Comparison of ENCODE assay signal across 24 mouse cellular contexts in the genomic region with DNA sequence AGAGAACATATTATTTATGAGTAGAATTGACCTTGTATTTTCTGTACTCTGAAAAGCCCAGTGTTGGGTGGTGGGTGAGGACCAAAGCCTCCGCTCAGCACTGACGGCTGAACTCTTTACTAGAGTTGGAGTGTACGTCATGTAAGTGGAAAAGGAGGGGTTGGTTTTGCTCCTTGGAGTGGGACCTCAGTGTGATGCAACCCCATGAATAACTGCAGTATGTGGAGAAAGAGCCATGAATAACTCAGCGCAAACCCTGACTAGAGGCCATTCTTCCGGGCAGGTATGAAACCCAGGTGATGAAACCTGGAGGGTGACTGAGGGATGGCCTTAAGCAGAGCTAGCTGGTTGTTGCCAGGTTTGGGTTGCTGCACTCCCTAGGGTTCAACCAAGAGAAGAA. TPM values are rescaled to one million over a fixed set of nuclear protein-coding genes. Genes with fewer than 3 reads are reported as not detected.
DNase-seq lines count a peak whose midpoint lies in the region; ATAC-seq lines count a peak whose summit lies in the region.
"Had no signal": no experiment of that assay in that cellular context is flagged by ENCODE, and none has a peak within 500 bp of the region (broad histone marks: within the 10 kb centered on the region; RNA-seq: fewer than 3 reads in every experiment).

No protein-coding gene starts in this region.

- no peak overlapping the region for H3K4me2 ChIP-seq in limb, embryonic 13.5 days (replicated peaks)
- H3K4me2 ChIP-seq: embryonic facial prominence, embryonic 13.5 days; embryonic facial prominence, embryonic 15.5 days; forebrain, embryonic 12.5 days had no signal

- no peaks in the 10 kb centered on the region for H3K27me3 ChIP-seq in limb, embryonic 13.5 days
- H3K27me3 ChIP-seq in limb, embryonic 10.5 days (ENCODE audit: low read depth, poor library complexity, severe bottlenecking), result no peaks in the 10 kb centered on the region
- H3K27me3 ChIP-seq: embryonic facial prominence, embryonic 13.5 days; embryonic facial prominence, embryonic 15.5 days; forebrain, embryonic 12.5 days had no signal

- no peak for DNase-seq in limb, embryonic 10.5 days (ENCODE audit: low spot score)
- DNase-seq in lung, postnatal 10 days, result peak; percentile 25
- DNase-seq in lung, postnatal 14 days, result no peak
- peak; percentile 51 for DNase-seq in lung, postnatal 36 days
- no peak for DNase-seq in heart, postnatal 4 days
- no peak for DNase-seq in right cerebral cortex, adult 2 months (ENCODE audit: low spot score in 2 of 2)
- DNase-seq: adrenal gland, postnatal 10 days; adrenal gland, postnatal 25 days; cerebellum, adult 11 months; cerebellum, adult 18-20 months; cerebellum, adult 8-10 months; cerebellum, adult 9-11 months; cerebellum, postnatal 14 days; cerebellum, postnatal 36 days; embryo, embryonic 11 days had no signal

- no peak overlapping the region for H3K27ac ChIP-seq in limb, embryonic 13.5 days
- no peak overlapping the region for H3K27ac ChIP-seq in limb, embryonic 10.5 days
- H3K27ac ChIP-seq: embryonic facial prominence, embryonic 13.5 days; embryonic facial prominence, embryonic 15.5 days; forebrain, embryonic 10.5 days; forebrain, embryonic 12.5 days had no signal

- no peak overlapping the region for H3K9ac ChIP-seq in limb, embryonic 13.5 days
- H3K9ac ChIP-seq: embryonic facial prominence, embryonic 13.5 days; embryonic facial prominence, embryonic 15.5 days; forebrain, embryonic 12.5 days had no signal

- peak; percentile 40; the same call in 1 of the 2 replicates for ATAC-seq in limb, embryonic 13.5 days (ENCODE audit: low FRiP score, low read depth)
- ATAC-seq: forebrain, embryonic 14.5 days; forebrain, embryonic 16.5 days had no signal

- H3K4me3 ChIP-seq in limb, embryonic 13.5 days, result no peak overlapping the region
- no peak overlapping the region for H3K4me3 ChIP-seq in limb, embryonic 10.5 days
- H3K4me3 ChIP-seq: embryonic facial prominence, embryonic 13.5 days; embryonic facial prominence, embryonic 15.5 days; erythroblast, embryonic 14.5 days; forebrain, embryonic 10.5 days; forebrain, embryonic 12.5 days had no signal

- no peaks in the 10 kb centered on the region for H3K36me3 ChIP-seq in limb, embryonic 13.5 days
- H3K36me3 ChIP-seq in limb, embryonic 10.5 days, result no peaks in the 10 kb centered on the region
- H3K36me3 ChIP-seq: embryonic facial prominence, embryonic 13.5 days; embryonic facial prominence, embryonic 15.5 days; forebrain, embryonic 10.5 days; forebrain, embryonic 12.5 days had no signal

- 80% methylated on average over 5 of the region's 5 CpGs for WGBS in limb, embryonic 13.5 days
- 94% methylated on average over 5 of the region's 5 CpGs for WGBS in limb, embryonic 10.5 days

- H3K4me1 ChIP-seq in limb, embryonic 13.5 days, result no peaks in the 10 kb centered on the region
- no peaks in the 10 kb centered on the region for H3K4me1 ChIP-seq in limb, embryonic 10.5 days
- H3K4me1 ChIP-seq: embryonic facial prominence, embryonic 13.5 days; embryonic facial prominence, embryonic 15.5 days; forebrain, embryonic 10.5 days; forebrain, embryonic 12.5 days had no signal

- H3K9me3 ChIP-seq in limb, embryonic 13.5 days, result no peaks in the 10 kb centered on the region
- no peaks in the 10 kb centered on the region for H3K9me3 ChIP-seq in limb, embryonic 10.5 days (replicated peaks)
- H3K9me3 ChIP-seq: embryonic facial prominence, embryonic 13.5 days; embryonic facial prominence, embryonic 15.5 days; forebrain, embryonic 10.5 days; forebrain, embryonic 12.5 days had no signal

RNA-seq across cellular contexts. Expression of gene Proser2, which starts 19.8 kb away (rescaled TPM):
- 6.8 and 8.8 TPM in 2 replicates for polyA plus RNA-seq in limb, embryonic 13.5 days (2015; fragmentation: Nextera tagmentation; extraction: Ambion mirVana)
- 4.2 and 5.1 TPM in 2 replicates for polyA plus RNA-seq in limb, embryonic 10.5 days (2016; fragmentation: Nextera tagmentation; extraction: Ambion mirVana)
- total RNA-seq in heart, postnatal 4 days (2021), result 10 to 100 TPM; 13.3 to 15.6 TPM
- total RNA-seq: MEL had no signal

Comparison
In these comparisons a context has a peak if more than half of its experiments do, and no peak if none do; other contexts are left out.
1. DNase-seq: peak in lung, postnatal 10 days (single experiment) and lung, postnatal 36 days (single experiment); none in limb, embryonic 10.5 days (single experiment), lung, postnatal 14 days (single experiment), heart, postnatal 4 days (single experiment) and right cerebral cortex, adult 2 months (0 of 2).